Mouse (Mus musculus) 3134 (cell line): ENCODE measurements around the gene Smarca4.
"Not testable (repeated sequence)": the region's sequence is repeated elsewhere in the genome, so short reads cannot be mapped to it uniquely, and the experiment has no call there.

Experiments
- DNase-seq: peaks from one replicate; pipeline ENCODE4 v3.0.0-alpha.2; 2011; ENCODE audit warnings: low spot score; ENCODE audit not compliant: insufficient read length; ENCODE audit errors: extremely low read depth

Smarca4 gene

GRCm38 (mm10) chr9:21615617-21616231 lies at the start of gene Smarca4:
Gene Smarca4 (plus strand): TSS chr9:21616169.
- DNase-seq: peak; percentile 99

DNA sequence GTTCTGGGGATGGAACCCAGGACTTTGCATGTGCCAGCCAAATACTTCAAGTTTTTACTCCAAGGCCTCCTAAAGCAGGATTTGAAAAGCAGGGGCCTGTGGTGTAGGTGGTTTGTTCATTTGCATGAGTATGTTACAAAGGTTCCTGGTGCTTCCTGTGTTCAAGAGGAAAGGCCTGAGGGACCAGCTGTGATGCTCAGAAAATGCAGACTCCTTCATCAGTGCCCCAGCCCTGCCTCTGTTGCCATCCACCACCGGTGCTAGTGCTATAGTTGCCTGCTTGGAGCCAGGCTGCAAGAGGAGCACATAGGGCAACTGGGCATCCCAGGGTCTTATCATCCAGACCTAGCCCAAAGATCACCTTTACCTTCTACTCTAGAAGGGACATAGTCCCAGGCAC lies 49.4 kb upstream of the Smarca4 start:
- DNase-seq: no peak

DNA sequence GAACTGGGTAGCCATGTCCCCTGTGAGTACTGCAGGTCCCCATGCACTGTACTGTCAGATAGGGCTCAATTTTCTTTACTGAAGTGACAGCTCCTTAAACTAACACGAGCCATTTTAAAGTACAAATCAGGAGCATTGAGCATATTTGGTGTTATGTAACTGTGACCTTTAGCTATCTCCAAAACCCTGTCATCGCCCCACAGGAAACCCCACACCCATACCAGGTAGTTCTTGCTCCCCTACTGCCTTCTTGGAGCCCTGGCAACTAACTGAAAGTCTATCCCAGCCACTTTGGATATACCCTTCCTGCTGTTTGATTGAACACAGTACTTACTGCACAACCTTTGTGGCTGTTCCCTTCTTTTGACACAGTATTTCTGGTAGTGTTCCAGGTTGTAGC lies 48.9 kb upstream of the Smarca4 start:
- DNase-seq: no peak

GRCm38 (mm10) chr9:21568657-21569255 lies 47.2 kb upstream of the Smarca4 start:
- DNase-seq: no peak

GRCm38 (mm10) chr9:21574012-21574801 lies 41.8 kb upstream of the Smarca4 start:
- DNase-seq: no peak

DNA sequence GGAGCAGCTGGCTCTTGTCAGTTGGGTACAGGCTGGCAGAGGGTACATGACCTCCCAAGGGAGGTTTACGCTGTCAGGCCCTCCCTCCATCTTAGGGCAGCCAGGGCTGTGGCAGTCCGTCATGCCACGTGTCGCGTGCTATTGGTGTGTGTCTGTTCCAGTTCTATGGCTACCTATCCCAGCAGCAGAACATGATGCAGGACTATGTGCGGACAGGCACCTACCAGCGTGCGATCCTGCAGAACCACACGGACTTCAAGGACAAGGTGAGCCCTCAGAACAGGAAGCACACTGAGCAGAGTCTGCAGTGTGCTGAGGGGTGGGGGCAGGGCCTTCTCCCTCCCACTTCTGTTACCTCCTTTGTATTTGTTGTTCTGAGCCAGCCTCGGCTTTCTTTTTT lies 40.7 kb upstream of the Smarca4 start:
- DNase-seq: no peak

GRCm38 (mm10) chr9:21576286-21576685 lies 39.7 kb upstream of the Smarca4 start:
- DNase-seq: no peak

- no peak for DNase-seq
Measured at GRCm38 (mm10) chr9:21578226-21578625, 37.7 kb upstream of the Smarca4 start.

- DNase-seq: no peak
Measured at GRCm38 (mm10) chr9:21585401-21585800, 30.6 kb upstream of the Smarca4 start.

GRCm38 (mm10) chr9:21587678-21588349 lies 28.2 kb upstream of the Smarca4 start:
- DNase-seq: no peak

DNA sequence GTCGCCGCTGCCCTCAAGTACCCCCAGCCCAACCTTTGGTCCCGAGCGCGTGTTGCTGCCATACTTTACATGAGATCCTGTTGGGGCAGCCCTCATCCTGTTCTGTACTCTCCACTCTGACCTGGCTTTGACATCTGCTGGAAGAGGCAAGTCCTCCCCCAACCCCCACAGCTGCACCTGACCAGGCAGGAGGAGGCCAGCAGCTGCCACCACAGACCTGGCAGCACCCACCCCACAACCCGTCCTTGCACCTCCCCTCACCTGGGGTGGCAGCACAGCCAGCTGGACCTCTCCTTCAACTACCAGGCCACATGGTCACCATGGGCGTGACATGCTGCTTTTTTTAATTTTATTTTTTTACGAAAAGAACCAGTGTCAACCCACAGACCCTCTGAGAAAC lies 27.6 kb upstream of the Smarca4 start:
- no peak for DNase-seq

GRCm38 (mm10) chr9:21589538-21589937 lies 26.4 kb upstream of the Smarca4 start:
- DNase-seq: no peak

DNA sequence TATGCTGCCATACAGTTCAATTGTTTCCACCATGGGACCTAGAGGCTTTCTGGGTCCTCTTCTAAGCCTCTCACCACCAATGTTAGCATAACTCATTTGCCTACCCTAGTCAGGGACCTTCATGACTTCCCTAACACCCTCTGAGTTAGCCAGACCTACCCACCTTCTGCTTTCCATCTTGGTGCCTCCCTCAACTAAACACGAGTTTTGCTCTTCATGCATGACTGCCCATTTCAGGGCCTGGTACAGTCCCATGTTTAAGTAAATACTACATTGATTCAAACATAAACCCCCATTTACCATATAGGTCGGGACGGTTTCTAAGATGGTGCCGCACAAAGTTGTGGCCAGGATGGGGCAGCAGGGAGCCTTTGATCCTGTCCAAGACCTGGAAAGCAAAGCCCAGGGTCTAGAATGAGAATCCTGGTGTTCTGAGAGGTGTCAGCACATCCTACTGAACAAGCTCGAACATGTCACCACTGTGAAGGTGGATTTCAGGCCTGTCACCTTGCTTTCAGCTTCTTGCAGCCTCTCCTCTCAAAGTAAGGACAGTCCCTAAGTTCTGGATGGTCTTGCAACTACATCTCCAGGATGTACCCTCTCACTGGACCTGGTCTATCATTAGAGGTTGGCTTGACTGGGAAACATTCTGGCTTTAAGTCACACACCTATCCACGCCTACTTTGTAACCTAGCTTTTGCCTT lies 24.7 kb upstream of the Smarca4 start:
- no peak for DNase-seq

GRCm38 (mm10) chr9:21591831-21592702 lies 23.9 kb upstream of the Smarca4 start:
- DNase-seq: peak; percentile 83

DNA sequence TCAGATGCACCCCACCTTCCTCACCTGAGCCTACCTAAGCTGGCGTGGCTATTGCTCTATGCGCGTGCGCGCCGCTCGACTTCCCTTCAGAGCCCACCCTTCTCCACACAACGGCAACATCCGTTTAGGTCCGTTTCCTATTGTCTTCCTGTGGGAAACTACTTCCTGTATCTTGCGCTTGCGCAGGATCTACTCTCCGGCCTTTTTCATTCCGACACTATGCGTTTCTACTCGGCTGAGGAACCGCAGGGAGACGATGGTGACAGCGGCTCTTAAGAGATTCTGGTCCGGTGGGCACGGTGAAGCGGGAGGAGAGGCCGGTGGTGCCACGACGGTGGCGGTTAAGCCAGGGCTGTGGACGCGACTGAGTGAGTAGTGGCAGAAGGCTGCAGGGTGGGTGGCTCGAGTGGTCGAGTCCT lies 23.3 kb upstream of the Smarca4 start, which contains the start of the genes Timm29 and Yipf2:
Timm29 (plus strand) TSS at position 20 of the 419 bp plus-strand sequence.
Yipf2 (minus strand) TSS at position 126 of the 419 bp plus-strand sequence.
- peak; percentile 88 for DNase-seq

DNA sequence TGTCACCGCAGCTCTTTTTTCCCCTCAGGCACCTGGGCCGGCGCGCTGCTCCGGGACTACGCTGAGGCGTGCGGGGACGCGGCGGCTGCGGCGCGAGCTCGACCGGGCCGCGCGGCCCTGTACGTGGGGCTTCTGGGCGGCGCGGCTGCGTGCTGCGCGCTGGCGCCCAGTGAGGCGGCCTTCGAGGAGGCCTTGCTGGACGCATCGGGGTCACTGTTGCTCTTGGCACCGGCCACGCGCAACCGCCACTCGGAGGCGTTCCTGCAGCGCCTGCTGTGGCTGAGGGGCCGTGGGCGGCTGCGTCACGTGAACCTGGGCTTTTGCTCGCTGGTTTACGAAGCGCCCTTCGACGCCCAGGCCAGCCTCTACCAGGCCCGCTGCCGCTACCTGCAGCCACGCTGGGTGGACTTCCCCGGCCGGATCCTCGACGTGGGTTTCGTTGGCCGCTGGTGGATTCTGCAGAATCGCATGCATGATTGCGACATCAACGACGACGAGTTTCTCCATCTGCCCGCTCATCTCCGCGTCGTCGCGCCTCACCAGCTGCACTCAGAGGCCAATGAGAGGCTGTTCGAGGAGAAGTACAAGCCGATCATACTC lies 22.7 kb upstream of the Smarca4 start:
- no peak for DNase-seq

- not testable (repeated sequence) for DNase-seq
Measured at GRCm38 (mm10) chr9:21594350-21594749, 21.6 kb upstream of the Smarca4 start.

GRCm38 (mm10) chr9:21594838-21595237 lies 21.1 kb upstream of the Smarca4 start:
- DNase-seq: no peak

- DNase-seq: no peak
Measured at GRCm38 (mm10) chr9:21598198-21598597, 17.8 kb upstream of the Smarca4 start.
